ENCODE assay signal across 2 mouse cellular contexts in the genomic region with DNA sequence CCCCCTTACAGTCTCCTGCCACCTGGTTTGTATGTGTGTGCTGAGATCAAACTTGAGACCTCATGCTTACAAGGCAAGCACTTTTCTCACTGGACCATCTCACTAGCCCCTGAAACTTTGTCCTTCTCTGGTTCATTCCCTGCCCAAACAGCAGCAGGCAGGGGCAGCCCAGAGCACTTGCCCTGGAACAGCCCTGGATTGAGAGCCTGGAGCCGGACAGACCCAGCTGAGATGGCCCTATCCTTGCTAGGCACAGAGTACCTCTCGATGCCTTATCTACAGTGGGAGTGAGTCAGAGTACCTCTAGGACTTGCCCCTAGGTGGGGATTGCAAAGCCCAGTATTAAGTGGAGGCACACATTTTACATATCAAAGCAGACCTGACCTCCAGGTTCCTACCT.
TF ChIP-seq lines count a peak whose summit lies in the region.

No protein-coding gene starts in this region.

TF ChIP-seq in CH12.LX, 34 proteins besides CTCF, POLR2A, EP300 and RAD21:
- TF ChIP-seq HCFC1 (IDR thresholded peaks at IDR 0.05; ENCODE audit: low read depth, low read length) (no peak), POLR2AphosphoS2 (IDR thresholded peaks at IDR 0.05; ENCODE audit: low read depth, low read length) (no peak), E2F4 (IDR thresholded peaks at IDR 0.05; ENCODE audit: insufficient replicate concordance, low read depth, low read length) (no peak), JUND (conservative IDR thresholded peaks at IDR 0.05; ENCODE audit: low read depth, low read length) (no peak), MYC (IDR thresholded peaks at IDR 0.05; ENCODE audit: low read depth, low read length) (no peak), MAFK (IDR thresholded peaks at IDR 0.05; ENCODE audit: insufficient replicate concordance, low read length) (no peak), MEF2A (IDR thresholded peaks at IDR 0.05; ENCODE audit: borderline replicate concordance, low read depth, low read length) (no peak), ZNF384 (IDR thresholded peaks at IDR 0.05; ENCODE audit: low read depth, low read length) (no peak), MXI1 (IDR thresholded peaks at IDR 0.05; ENCODE audit: low read depth, low read length) (no peak), PAX5 (IDR thresholded peaks at IDR 0.05; ENCODE audit: low read length) (no peak), CHD1 (IDR thresholded peaks at IDR 0.05; ENCODE audit: low read depth, low read length) (no peak), MAX (IDR thresholded peaks at IDR 0.05; ENCODE audit: low read length) (no peak), JUN (IDR thresholded peaks at IDR 0.05; ENCODE audit: insufficient read depth, low read depth, low read length) (no peak), USF2 (conservative IDR thresholded peaks at IDR 0.05; ENCODE audit: low read depth, low read length) (no peak), NELFE (IDR thresholded peaks at IDR 0.05; ENCODE audit: low read depth, low read length) (no peak), NRF1 (IDR thresholded peaks at IDR 0.05; ENCODE audit: low read depth, low read length) (no peak), TBP (conservative IDR thresholded peaks at IDR 0.05; ENCODE audit: low read depth, low read length) (no peak), BHLHE40 (IDR thresholded peaks at IDR 0.05; ENCODE audit: low read depth, low read length) (no peak), GABPA (IDR thresholded peaks at IDR 0.05; ENCODE audit: insufficient replicate concordance, low read depth, low read length) (no peak), ELF1 (IDR thresholded peaks at IDR 0.05; ENCODE audit: low read depth, low read length) (no peak)

TF ChIP-seq in MEL, 35 proteins besides CTCF, POLR2A, EP300 and RAD21:
- TF ChIP-seq JUND (IDR thresholded peaks at IDR 0.05; ENCODE audit: low read depth, low read length) (0 out of 2 replicates have a peak, but pooled peaks have one; percentile 31), SIN3A (IDR thresholded peaks at IDR 0.05; ENCODE audit: low read length) (no peak), TBP (IDR thresholded peaks at IDR 0.05; ENCODE audit: low read depth, low read length) (peak; percentile 45; the same call in 1 of the 2 replicates), UBTF (IDR thresholded peaks at IDR 0.05; ENCODE audit: borderline replicate concordance, insufficient read depth, low read depth, low read length) (no peak), ZMIZ1 (IDR thresholded peaks at IDR 0.05; ENCODE audit: low read depth, low read length) (no peak), NRF1 (IDR thresholded peaks at IDR 0.05; ENCODE audit: insufficient read depth, low read depth, low read length, poor library complexity, severe bottlenecking) (no peak), MYC (IDR thresholded peaks at IDR 0.05; ENCODE audit: low read depth, low read length) (no peak), GABPA (IDR thresholded peaks at IDR 0.05; ENCODE audit: low read depth, low read length) (no peak), GATA1 (IDR thresholded peaks at IDR 0.05; ENCODE audit: low read depth, low read length) (peak; percentile 57; the same call in 1 of the 2 replicates), MAX (IDR thresholded peaks at IDR 0.05; ENCODE audit: low read length) (no peak), USF2 (IDR thresholded peaks at IDR 0.05; ENCODE audit: borderline replicate concordance in 1 of 2, insufficient read depth in 1 of 2, low read depth in 1 of 2, low read length in 2 of 2) (no peak)
TF ChIP-seq in MEL: peak in this region for 3.
